In the genomic region with DNA sequence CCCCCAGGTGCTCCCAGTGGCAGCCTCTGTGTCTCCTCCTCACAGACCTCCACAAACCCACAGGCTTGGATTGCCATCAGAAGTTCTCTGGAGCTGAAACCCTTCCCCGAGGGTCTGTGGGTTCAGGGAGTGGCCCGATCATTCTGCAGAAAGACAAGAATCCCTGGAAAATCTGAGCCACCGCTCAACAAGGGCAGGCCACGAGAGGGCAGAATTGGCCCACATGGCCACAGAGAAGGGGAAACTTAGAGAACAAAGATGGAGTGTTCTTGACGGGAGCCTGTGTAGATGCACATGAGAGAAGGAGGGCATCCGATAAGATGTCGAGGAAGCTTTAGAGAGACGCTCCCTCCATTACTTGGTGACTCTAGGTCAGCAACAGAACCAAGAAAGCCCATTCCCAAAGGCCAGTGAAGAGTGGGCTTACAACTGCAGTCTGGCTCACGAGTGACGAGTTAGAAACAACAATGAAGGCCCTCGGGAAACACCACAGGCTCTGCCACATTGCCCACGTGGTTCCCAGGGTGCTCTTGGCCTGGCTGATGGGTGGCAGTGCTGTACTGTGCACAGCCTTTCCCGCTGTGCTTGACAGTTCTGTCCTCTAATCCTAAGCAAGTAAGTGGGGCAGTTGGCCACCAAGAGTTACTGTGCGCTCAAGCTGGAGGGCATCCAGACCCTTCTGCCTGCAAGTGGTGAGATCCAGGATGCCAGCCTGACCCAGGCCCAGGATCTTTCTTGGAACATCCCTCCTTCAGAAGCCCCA, we compare ENCODE assay signal across 9 mouse cellular contexts. TPM values are rescaled to one million over a fixed set of nuclear protein-coding genes. Genes with fewer than 3 reads are reported as not detected.
DNase-seq lines count a peak whose midpoint lies in the region; ATAC-seq lines count a peak whose summit lies in the region.
"Had no signal": no experiment of that assay in that cellular context is flagged by ENCODE, and none has a peak within 500 bp of the region (broad histone marks: within the 10 kb centered on the region; RNA-seq: fewer than 3 reads in every experiment).

No protein-coding gene starts in this region.

- peak; percentile 20 to 38 for DNase-seq in gastrocnemius, postnatal 4 days (ENCODE audit: low spot score in 2 of 2)
- no peak for DNase-seq in gastrocnemius, postnatal 14 days
- peak; percentile 32 for DNase-seq in right cerebral cortex, adult 18-20 months
- DNase-seq in right cerebral cortex, postnatal 36 days (ENCODE audit: low spot score in 2 of 2) = no peak
- peak; percentile 36 for DNase-seq in fibroblast of lung, adult 2 months (ENCODE audit: low read depth)
- peak; percentile 26 for DNase-seq in lung, postnatal 36 days
- no peak for DNase-seq in B cell, adult 2 months

- ATAC-seq in megakaryocyte, adult 5-6 weeks (ENCODE audit: poor library complexity, severe bottlenecking) = no peak

- intact Hi-C loops in gastrocnemius, postnatal 14 days (cut with DNase I; ENCODE audit: low total_unique reads) = loop anchor here (5.0 to 10.0 kb wide), 2 partner anchors 337 to 755 kb away; no protein-coding TSS in a partner anchor

RNA-seq across cellular contexts. Expression of gene Tmem247, which starts 7.2 kb away (rescaled TPM):
- not detected for total RNA-seq in gastrocnemius, postnatal 4 days (2021)
- not detected for total RNA-seq in gastrocnemius, postnatal 14 days (2021)
- total RNA-seq in megakaryocyte, adult 5-6 weeks (2015) = not detected in 2 replicates
- total RNA-seq in megakaryocyte, adult 5-6 weeks (2017) = not detected in 2 replicates
- total RNA-seq: hematopoietic stem cell, adult 5-6 weeks had no signal

RNA-seq across cellular contexts. Expression of gene Atp6v1e2, which starts 37.8 kb away (rescaled TPM):
- total RNA-seq in gastrocnemius, postnatal 4 days (2021) = not detected
- total RNA-seq in gastrocnemius, postnatal 14 days (2021) = not detected
- total RNA-seq in megakaryocyte, adult 5-6 weeks (2015) = not detected in 2 replicates
- total RNA-seq in megakaryocyte, adult 5-6 weeks (2017) = not detected in 2 replicates
- total RNA-seq: hematopoietic stem cell, adult 5-6 weeks had no signal

RNA-seq across cellular contexts. Expression of gene Rhoq, which starts 53.0 kb away (rescaled TPM):
- total RNA-seq in gastrocnemius, postnatal 4 days (2021) = 100 to 1,000 TPM; 155 to 176 TPM
- 100 to 1,000 TPM; 164 to 165 TPM for total RNA-seq in gastrocnemius, postnatal 14 days (2021)
- total RNA-seq in megakaryocyte, adult 5-6 weeks (2015) = 16.5 and 25.2 TPM in 2 replicates
- 16.5 and 17.8 TPM in 2 replicates for total RNA-seq in megakaryocyte, adult 5-6 weeks (2017)

Comparison
In these comparisons a context has a peak if more than half of its experiments do, and no peak if none do; other contexts are left out.
1. DNase-seq: peak in gastrocnemius, postnatal 4 days (2 of 2), right cerebral cortex, adult 18-20 months (single experiment), fibroblast of lung, adult 2 months (single experiment) and lung, postnatal 36 days (single experiment); none in gastrocnemius, postnatal 14 days (single experiment), right cerebral cortex, postnatal 36 days (0 of 2) and B cell, adult 2 months (0 of 2).
2. RNA of gene Rhoq, which starts 53.0 kb away (total RNA-seq): 155 to 176 TPM in gastrocnemius, postnatal 4 days and 164 to 165 TPM in gastrocnemius, postnatal 14 days; 16.5 to 25.2 TPM in megakaryocyte, adult 5-6 weeks; every median in the first group is over 4 times any median in the second.